Mouse (Mus musculus) forebrain, embryonic 16.5 days (tissue): ENCODE results near the gene Gga3. TPM values are rescaled to one million over a fixed set of nuclear protein-coding genes. Genes with fewer than 3 reads are reported as not detected.

Experiments used
- polyA plus RNA-seq: library from polyadenylated mRNA; unstranded; fragments of >200 nt; fragmentation: Nextera tagmentation; extraction: Ambion mirVana; gene quantifications from 2 replicates; pipeline ENCODE4 v1.2.1, GENCODE M21; 2015

The Gga3 gene
- polyA plus RNA-seq, 1 experiment from 2014 or later = 37.4 TPM

Other genes with a start within 250 kb of the Gga3 start
- 46.6 and 58.2 TPM in 2 replicates for gene Hid1, start 236.3 kb downstream of the Gga3 start, polyA plus RNA-seq
- 16.8 and 18.3 TPM in 2 replicates for gene Cdr2l, start 222.1 kb downstream of the Gga3 start, polyA plus RNA-seq
- 158 and 176 TPM in 2 replicates for gene Mrpl58, start 200.3 kb downstream of the Gga3 start, polyA plus RNA-seq
- gene Atp5h, start 184.1 kb downstream of the Gga3 start, polyA plus RNA-seq = 641 and 688 TPM in 2 replicates
- 18.9 and 20.2 TPM in 2 replicates for gene Kctd2, start 183.9 kb downstream of the Gga3 start, polyA plus RNA-seq
- gene Trim80, start 163.5 kb downstream of the Gga3 start, polyA plus RNA-seq = not detected in 2 replicates
- not detected in 2 replicates for gene Slc16a5, start 141.6 kb downstream of the Gga3 start, polyA plus RNA-seq
- gene Armc7, start 128.4 kb downstream of the Gga3 start, polyA plus RNA-seq = 16.2 and 17.3 TPM in 2 replicates
- gene Nt5c, start 112.2 kb downstream of the Gga3 start, polyA plus RNA-seq = 82.6 and 91.0 TPM in 2 replicates
- 1,959 and 1,981 TPM in 2 replicates for gene Jpt1, start 89.7 kb downstream of the Gga3 start, polyA plus RNA-seq
- gene Sumo2, start 67.8 kb downstream of the Gga3 start, polyA plus RNA-seq = 1,130 and 1,181 TPM in 2 replicates
- gene Nup85, start 39.6 kb downstream of the Gga3 start, polyA plus RNA-seq = 138 and 144 TPM in 2 replicates
- 68.0 and 76.5 TPM in 2 replicates for gene Mrps7, start 126 bp downstream of the Gga3 start, polyA plus RNA-seq
- gene Mif4gd, start 8.9 kb upstream of the Gga3 start, polyA plus RNA-seq = 9.8 and 12.9 TPM in 2 replicates
- gene Slc25a19, start 24.2 kb upstream of the Gga3 start, polyA plus RNA-seq = 57.2 and 63.0 TPM in 2 replicates
- 188 and 194 TPM in 2 replicates for gene Grb2, start 104.5 kb upstream of the Gga3 start, polyA plus RNA-seq
- gene Tmem94, start 161.4 kb upstream of the Gga3 start, polyA plus RNA-seq = 29.1 and 29.8 TPM in 2 replicates
- 9.1 and 11.2 TPM in 2 replicates for gene Caskin2, start 209.6 kb upstream of the Gga3 start, polyA plus RNA-seq
- gene Tsen54, start 210.7 kb upstream of the Gga3 start, polyA plus RNA-seq = 25.8 and 28.3 TPM in 2 replicates
- 1.3 and 2.0 TPM in 2 replicates for gene Llgl2, start 220.0 kb upstream of the Gga3 start, polyA plus RNA-seq